Mouse (Mus musculus): ENCODE results near the gene Ccnb2. TPM values are rescaled to one million over a fixed set of nuclear protein-coding genes. Genes with fewer than 3 reads are reported as not detected.

Gene Ccnb2
- polyA plus RNA-seq, 1 experiment = 58.8 TPM

- Histone ChIP-seq H3K27me3 (ENCODE audit: control insufficient read depth, insufficient read depth, insufficient read length) (no peaks in the 10 kb centered on the region), H3ac (ENCODE audit: control insufficient read depth, insufficient read length) (no peak overlapping the region), H3K4me3 (no peak overlapping the region), H3K4me2 (ENCODE audit: low read depth) (no peak overlapping the region), H3K79me2 (ENCODE audit: control insufficient read depth, insufficient read depth) (no peaks in the 10 kb centered on the region), H3K36me3 (ENCODE audit: control insufficient read depth, insufficient read depth) (peaks cover 50% of the 10 kb centered on the region)
- TF ChIP-seq POLR2A (IDR thresholded peaks at IDR 0.05; ENCODE audit: insufficient read length, low read depth) (no peak), USF1 (IDR thresholded peaks at IDR 0.05; ENCODE audit: low read depth) (no peak), MAX (IDR thresholded peaks at IDR 0.05; ENCODE audit: low read depth) (no peak), TCF3 (IDR thresholded peaks at IDR 0.05; ENCODE audit: insufficient read length, low read depth) (no peak), MYOD1 (IDR thresholded peaks at IDR 0.05; ENCODE audit: control insufficient read depth in 1 of 3, insufficient read length in 2 of 3, low read depth in 2 of 3) (no peak), MYOG (IDR thresholded peaks at IDR 0.05; ENCODE audit: control insufficient read depth in 1 of 3, insufficient read depth in 1 of 3, insufficient read length in 2 of 3, low read depth in 2 of 3) (no peak), CEBPB (IDR thresholded peaks at IDR 0.05; ENCODE audit: insufficient read depth, poor library complexity, severe bottlenecking) (no peak), TCF12 (IDR thresholded peaks at IDR 0.05; ENCODE audit: insufficient read depth, poor library complexity, severe bottlenecking) (no peak), SRF (IDR thresholded peaks at IDR 0.05; ENCODE audit: control insufficient read depth, insufficient read length, low read depth) (no peak), POLR2AphosphoS2 (IDR thresholded peaks at IDR 0.05; ENCODE audit: insufficient read length, low read depth) (no peak), E2F4 (IDR thresholded peaks at IDR 0.05; ENCODE audit: insufficient read depth) (no peak), REST (IDR thresholded peaks at IDR 0.05; ENCODE audit: insufficient read depth, insufficient read length) (no peak)
These were observed 28.8 kb downstream of the Ccnb2 start for GRCm38 (mm10) chr9:70392563-70392907.

GRCm38 (mm10) chr9:70391660-70392562 is 29.4 kb downstream of the Ccnb2 start:
- H3ac ChIP-seq (ENCODE audit: control insufficient read depth, insufficient read length) = no peak overlapping the region
- no peak overlapping the region for H3K4me2 ChIP-seq (ENCODE audit: low read depth)
- no peak for TF ChIP-seq CEBPB (IDR thresholded peaks at IDR 0.05; ENCODE audit: insufficient read depth, poor library complexity, severe bottlenecking)
- no peak for TF ChIP-seq USF1 (IDR thresholded peaks at IDR 0.05; ENCODE audit: low read depth)
- TF ChIP-seq MYOG (IDR thresholded peaks at IDR 0.05; ENCODE audit: control insufficient read depth in 1 of 3, insufficient read depth in 1 of 3, insufficient read length in 2 of 3, low read depth in 2 of 3) = no peak
- no peaks in the 10 kb centered on the region for H3K27me3 ChIP-seq (ENCODE audit: control insufficient read depth, insufficient read depth, insufficient read length)
- no peak overlapping the region for H3K4me3 ChIP-seq
- peaks cover 53% of the 10 kb centered on the region for H3K36me3 ChIP-seq (ENCODE audit: control insufficient read depth, insufficient read depth)
- no peaks in the 10 kb centered on the region for H3K79me2 ChIP-seq (ENCODE audit: control insufficient read depth, insufficient read depth)

- TF ChIP-seq TCF12 (IDR thresholded peaks at IDR 0.05; ENCODE audit: insufficient read depth, poor library complexity, severe bottlenecking) = no peak
- no peak for TF ChIP-seq POLR2AphosphoS2 (IDR thresholded peaks at IDR 0.05; ENCODE audit: insufficient read length, low read depth)
- TF ChIP-seq MYOD1 (IDR thresholded peaks at IDR 0.05; ENCODE audit: control insufficient read depth in 1 of 3, insufficient read length in 2 of 3, low read depth in 2 of 3) = no peak
- no peak for TF ChIP-seq SRF (IDR thresholded peaks at IDR 0.05; ENCODE audit: control insufficient read depth, insufficient read length, low read depth)
- no peak for TF ChIP-seq USF1 (IDR thresholded peaks at IDR 0.05; ENCODE audit: low read depth)
- no peak for TF ChIP-seq TCF3 (IDR thresholded peaks at IDR 0.05; ENCODE audit: insufficient read length, low read depth)
- TF ChIP-seq MAX (IDR thresholded peaks at IDR 0.05; ENCODE audit: low read depth) = no peak
- no peak for TF ChIP-seq CEBPB (IDR thresholded peaks at IDR 0.05; ENCODE audit: insufficient read depth, poor library complexity, severe bottlenecking)
- TF ChIP-seq POLR2A (IDR thresholded peaks at IDR 0.05; ENCODE audit: insufficient read length, low read depth) = no peak
- no peak for TF ChIP-seq REST (IDR thresholded peaks at IDR 0.05; ENCODE audit: insufficient read depth, insufficient read length)
- TF ChIP-seq E2F4 (IDR thresholded peaks at IDR 0.05; ENCODE audit: insufficient read depth) = no peak
- TF ChIP-seq MYOG (IDR thresholded peaks at IDR 0.05; ENCODE audit: control insufficient read depth in 1 of 3, insufficient read depth in 1 of 3, insufficient read length in 2 of 3, low read depth in 2 of 3) = no peak
- H3K36me3 ChIP-seq (ENCODE audit: control insufficient read depth, insufficient read depth) = peaks cover 52% of the 10 kb centered on the region
- H3K4me2 ChIP-seq (ENCODE audit: low read depth) = no peak overlapping the region
- no peak overlapping the region for H3K4me3 ChIP-seq
- no peaks in the 10 kb centered on the region for H3K79me2 ChIP-seq (ENCODE audit: control insufficient read depth, insufficient read depth)
- H3ac ChIP-seq (ENCODE audit: control insufficient read depth, insufficient read length) = no peak overlapping the region
- H3K27me3 ChIP-seq (ENCODE audit: control insufficient read depth, insufficient read depth, insufficient read length) = no peaks in the 10 kb centered on the region
These were observed 30.3 kb downstream of the Ccnb2 start for GRCm38 (mm10) chr9:70391042-70391441.

- H3K4me2 ChIP-seq (ENCODE audit: low read depth) = no peak overlapping the region
These were observed 31.8 kb downstream of the Ccnb2 start for GRCm38 (mm10) chr9:70389548-70389947.

More at GRCm38 (mm10) chr9:70389548-70389947, 31.8 kb downstream of the Ccnb2 start:
- Histone ChIP-seq H3K27me3 (ENCODE audit: control insufficient read depth, insufficient read depth, insufficient read length) (no peaks in the 10 kb centered on the region), H3K79me2 (ENCODE audit: control insufficient read depth, insufficient read depth) (no peaks in the 10 kb centered on the region), H3ac (ENCODE audit: control insufficient read depth, insufficient read length) (no peak overlapping the region), H3K36me3 (ENCODE audit: control insufficient read depth, insufficient read depth) (peaks cover 53% of the 10 kb centered on the region), H3K4me3 (no peak overlapping the region)
- TF ChIP-seq MAX (IDR thresholded peaks at IDR 0.05; ENCODE audit: low read depth) (no peak), SRF (IDR thresholded peaks at IDR 0.05; ENCODE audit: control insufficient read depth, insufficient read length, low read depth) (no peak), MYOD1 (IDR thresholded peaks at IDR 0.05; ENCODE audit: control insufficient read depth in 1 of 3, insufficient read length in 2 of 3, low read depth in 2 of 3) (no peak), E2F4 (IDR thresholded peaks at IDR 0.05; ENCODE audit: insufficient read depth) (no peak), MYOG (IDR thresholded peaks at IDR 0.05; ENCODE audit: control insufficient read depth in 1 of 3, insufficient read depth in 1 of 3, insufficient read length in 2 of 3, low read depth in 2 of 3) (no peak), TCF3 (IDR thresholded peaks at IDR 0.05; ENCODE audit: insufficient read length, low read depth) (no peak), POLR2A (IDR thresholded peaks at IDR 0.05; ENCODE audit: insufficient read length, low read depth) (no peak), POLR2AphosphoS2 (IDR thresholded peaks at IDR 0.05; ENCODE audit: insufficient read length, low read depth) (no peak), USF1 (IDR thresholded peaks at IDR 0.05; ENCODE audit: low read depth) (no peak), CEBPB (IDR thresholded peaks at IDR 0.05; ENCODE audit: insufficient read depth, poor library complexity, severe bottlenecking) (no peak), TCF12 (IDR thresholded peaks at IDR 0.05; ENCODE audit: insufficient read depth, poor library complexity, severe bottlenecking) (no peak), REST (IDR thresholded peaks at IDR 0.05; ENCODE audit: insufficient read depth, insufficient read length) (no peak)

Measured in myocyte (in vitro differentiated cells).